Mouse (Mus musculus): Measurements from ENCODE around the gene Tshz2.

DNA sequence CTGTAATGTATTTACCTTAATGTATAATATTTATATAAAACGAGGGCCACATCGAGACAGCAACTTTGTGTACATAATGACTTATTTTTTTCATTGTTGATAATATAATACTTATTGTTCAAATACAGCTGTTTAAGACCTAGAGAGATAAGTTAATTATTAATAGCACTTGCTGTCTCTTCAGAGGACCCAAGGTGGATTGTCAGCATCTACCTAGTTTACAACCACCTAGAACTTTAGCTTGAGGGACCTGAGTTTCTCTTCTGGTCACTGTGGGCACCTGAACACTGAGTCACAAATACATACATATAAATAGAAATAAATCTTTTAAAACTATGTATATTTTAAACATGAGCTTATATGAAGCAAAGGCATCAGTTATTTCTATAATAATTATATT lies 110.0 kb downstream of the Tshz2 start:
- TF ChIP-seq CTCF (IDR thresholded peaks at IDR 0.05; ENCODE audit: borderline replicate concordance, insufficient read depth, low read depth, low read length) (no peak), POLR2A (IDR thresholded peaks at IDR 0.05; ENCODE audit: borderline replicate concordance, insufficient read depth, low read length) (no peak)
